Mouse (Mus musculus): ENCODE measurements at regions not wholly inside any gene's neighbourhood (a gene's known extent, or its start where the extent isn't known, plus 50 kb on each side); places are given as distances from the start of the nearest gene placed in this dataset.
A peak's percentile ranks its signal among the peaks of the same experiment; 100 is the strongest.
"Not testable (repeated sequence)": the region's sequence is repeated elsewhere in the genome, so short reads cannot be mapped to it uniquely, and the experiment has no call there.

GRCm38 (mm10) chr7:60293556-60293955 is 153.5 kb upstream of the Snrpn start:
- Histone ChIP-seq H3K4me2 (ENCODE audit: low read depth, low read length) (no peak overlapping the region), H3K36me3 (ENCODE audit: control insufficient read depth, insufficient read depth, low read length) (no peaks in the 10 kb centered on the region), H3K4me1 (ENCODE audit: control insufficient read depth, insufficient read depth, low read length) (no peaks in the 10 kb centered on the region), H3K9ac (ENCODE audit: low read depth, low read length) (no peak overlapping the region), H3K9me3 (ENCODE audit: control insufficient read depth, low read length) (0 out of 2 replicates have a peak, but pooled peaks cover 3% of the 10 kb centered on the region), H3K27ac (replicated peaks; ENCODE audit: low read depth, low read length) (no peak overlapping the region), H3K27me3 (replicated peaks; ENCODE audit: control insufficient read depth, insufficient read depth, low read length) (no peaks in the 10 kb centered on the region), H3K4me3 (ENCODE audit: low read depth, low read length) (no peak overlapping the region)
- 87% methylated on average over 9 of the region's 9 CpGs for WGBS
- ATAC-seq (ENCODE audit: low read depth) (no peak), DNase-seq (ENCODE audit: low spot score) (no peak)

DNA sequence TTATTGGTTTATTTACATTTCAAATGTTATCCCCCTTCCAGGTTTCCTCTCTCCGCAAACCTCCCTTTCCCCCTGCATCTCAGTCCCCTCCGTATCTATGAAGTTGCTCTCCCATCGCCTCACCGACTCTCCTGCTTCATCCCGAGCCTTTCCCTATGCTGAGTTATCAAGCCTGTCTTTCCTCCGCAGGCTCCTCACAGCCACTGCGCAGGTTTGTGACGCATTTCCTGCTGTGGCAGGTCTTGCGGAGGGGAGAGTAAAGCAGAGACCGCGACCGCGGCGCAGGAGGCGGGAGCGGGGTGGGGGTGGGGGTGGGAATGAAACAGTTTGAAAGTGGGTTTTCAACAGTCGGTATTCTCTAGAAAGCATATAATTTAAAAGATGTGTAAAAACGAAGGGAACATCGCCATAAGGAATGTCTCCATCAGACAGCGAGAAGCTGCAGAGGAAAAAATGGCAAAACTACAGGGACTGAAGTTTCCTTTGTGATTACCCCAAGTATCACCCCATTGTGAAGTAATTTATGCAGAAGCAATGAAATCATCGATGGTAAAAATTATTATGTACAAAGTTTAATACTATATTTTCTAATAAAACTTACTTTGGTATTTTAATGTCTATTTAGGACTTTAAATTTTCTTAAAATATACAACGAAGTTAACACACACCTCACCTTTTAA is 104.3 kb upstream of the Snrpn start:
- H3K27ac ChIP-seq (replicated peaks; ENCODE audit: low read depth, low read length); H3K27me3 ChIP-seq (replicated peaks; ENCODE audit: control insufficient read depth, insufficient read depth, low read length); H3K4me1 ChIP-seq (ENCODE audit: control insufficient read depth, insufficient read depth, low read length); H3K36me3 ChIP-seq (ENCODE audit: control insufficient read depth, insufficient read depth, low read length); H3K9me3 ChIP-seq (ENCODE audit: control insufficient read depth, low read length): not testable (repeated sequence)
- ATAC-seq (ENCODE audit: low read depth) = peak; percentile 99
- H3K4me3 ChIP-seq (ENCODE audit: low read depth, low read length) = peak overlapping the region; percentile 40
- H3K4me2 ChIP-seq (ENCODE audit: low read depth, low read length) = peak overlapping the region; percentile 38; the same call in 1 of the 2 replicates
- H3K9ac ChIP-seq (ENCODE audit: low read depth, low read length) = peak overlapping the region; percentile 48; the same call in 1 of the 2 replicates
- 18% methylated on average over 22 of the region's 22 CpGs for WGBS
- DNase-seq (ENCODE audit: low spot score) = peak; percentile 85

- H3K9me3 ChIP-seq (ENCODE audit: control insufficient read depth, low read length); H3K4me1 ChIP-seq (ENCODE audit: control insufficient read depth, insufficient read depth, low read length); H3K36me3 ChIP-seq (ENCODE audit: control insufficient read depth, insufficient read depth, low read length); H3K27ac ChIP-seq (replicated peaks; ENCODE audit: low read depth, low read length); H3K27me3 ChIP-seq (replicated peaks; ENCODE audit: control insufficient read depth, insufficient read depth, low read length): not testable (repeated sequence)
- 37% methylated on average over 11 of the region's 11 CpGs for WGBS
- Histone ChIP-seq H3K4me3 (ENCODE audit: low read depth, low read length) (peak overlapping the region; percentile 40), H3K4me2 (ENCODE audit: low read depth, low read length) (peak overlapping the region; percentile 40), H3K9ac (ENCODE audit: low read depth, low read length) (peak overlapping the region; percentile 53)
- ATAC-seq (ENCODE audit: low read depth) = peak; percentile 93
- DNase-seq (ENCODE audit: low spot score) = peak; percentile 65
Observed at GRCm38 (mm10) chr7:60243746-60244145, 103.7 kb upstream of the Snrpn start.

- H3K9ac ChIP-seq (ENCODE audit: low read depth, low read length); H3K4me3 ChIP-seq (ENCODE audit: low read depth, low read length); H3K36me3 ChIP-seq (ENCODE audit: control insufficient read depth, insufficient read depth, low read length); H3K27ac ChIP-seq (replicated peaks; ENCODE audit: low read depth, low read length); ATAC-seq (ENCODE audit: low read depth); DNase-seq (ENCODE audit: low spot score); H3K27me3 ChIP-seq (replicated peaks; ENCODE audit: control insufficient read depth, insufficient read depth, low read length); H3K4me2 ChIP-seq (ENCODE audit: low read depth, low read length); H3K4me1 ChIP-seq (ENCODE audit: control insufficient read depth, insufficient read depth, low read length); H3K9me3 ChIP-seq (ENCODE audit: control insufficient read depth, low read length): not testable (repeated sequence)
- 8% methylated on average over 4 of the region's 4 CpGs for WGBS
Observed at GRCm38 (mm10) chr7:60238595-60239195, 98.7 kb upstream of the Snrpn start.

GRCm38 (mm10) chr7:60216358-60217273 is 76.6 kb upstream of the Snrpn start:
- DNase-seq (ENCODE audit: low spot score); H3K4me3 ChIP-seq (ENCODE audit: low read depth, low read length): not testable (repeated sequence)

More at GRCm38 (mm10) chr7:60216358-60217273, 76.6 kb upstream of the Snrpn start:
- H3K27me3 ChIP-seq (replicated peaks; ENCODE audit: control insufficient read depth, insufficient read depth, low read length); H3K9ac ChIP-seq (ENCODE audit: low read depth, low read length); H3K27ac ChIP-seq (replicated peaks; ENCODE audit: low read depth, low read length); H3K4me2 ChIP-seq (ENCODE audit: low read depth, low read length); H3K36me3 ChIP-seq (ENCODE audit: control insufficient read depth, insufficient read depth, low read length); H3K4me1 ChIP-seq (ENCODE audit: control insufficient read depth, insufficient read depth, low read length); H3K9me3 ChIP-seq (ENCODE audit: control insufficient read depth, low read length); ATAC-seq (ENCODE audit: low read depth): not testable (repeated sequence)
- WGBS = 57% methylated on average over 3 of the region's 3 CpGs

Measured in embryonic facial prominence, embryonic 14.5 days (tissue).